Comparison of ENCODE assay signal across 11 mouse cellular contexts in genomic region chr11:96644969-96645368, GRCm38 (mm10).
DNase-seq lines count a peak whose midpoint lies in the region; ATAC-seq lines count a peak whose summit lies in the region.
"Had no signal": no experiment of that assay in that cellular context is flagged by ENCODE, and none has a peak within 500 bp of the region (broad histone marks: within the 10 kb centered on the region; RNA-seq: fewer than 3 reads in every experiment).

No protein-coding gene starts in this region.

- 0 out of 2 replicates have a peak overlapping the region, but pooled peaks have one; percentile 2 for H3K27ac ChIP-seq in heart, embryonic 13.5 days (replicated peaks)
- H3K27ac ChIP-seq in heart, embryonic 12.5 days (ENCODE audit: poor library complexity, severe bottlenecking): no peak overlapping the region
- peak overlapping the region; percentile 25; the same call in 1 of the 2 replicates for H3K27ac ChIP-seq in embryonic facial prominence, embryonic 10.5 days (replicated peaks)
- 0 out of 2 replicates have a peak overlapping the region, but pooled peaks have one; percentile 8 for H3K27ac ChIP-seq in intestine, embryonic 15.5 days
- peak overlapping the region; percentile 53; the same call in 1 of the 2 replicates for H3K27ac ChIP-seq in liver, embryonic 11.5 days (ENCODE audit: low read depth, low read length)

- H3K4me2 ChIP-seq in heart, embryonic 13.5 days: no peak overlapping the region
- H3K4me2 ChIP-seq in heart, embryonic 12.5 days: no peak overlapping the region
- H3K4me2 ChIP-seq in intestine, embryonic 15.5 days (replicated peaks): no peak overlapping the region
- H3K4me2 ChIP-seq in liver, embryonic 11.5 days: no peak overlapping the region
- H3K4me2 ChIP-seq: liver, embryonic 13.5 days; midbrain, embryonic 12.5 days had no signal

- no peaks in the 10 kb centered on the region for H3K36me3 ChIP-seq in heart, embryonic 13.5 days
- H3K36me3 ChIP-seq in heart, embryonic 12.5 days: no peaks in the 10 kb centered on the region
- H3K36me3 ChIP-seq in embryonic facial prominence, embryonic 10.5 days (replicated peaks): no peaks in the 10 kb centered on the region
- H3K36me3 ChIP-seq in intestine, embryonic 15.5 days: no peaks in the 10 kb centered on the region
- H3K36me3 ChIP-seq in liver, embryonic 11.5 days (ENCODE audit: control insufficient read depth, insufficient read depth, low read length): no peaks in the 10 kb centered on the region
- H3K36me3 ChIP-seq: liver, embryonic 13.5 days; midbrain, embryonic 12.5 days had no signal

- DNase-seq in embryonic facial prominence, embryonic 10.5 days (ENCODE audit: low spot score): no peak
- DNase-seq in liver, embryonic 11.5 days (ENCODE audit: low spot score): no peak
- DNase-seq in c-Kit-positive CD71-positive TER-119-positive erythroid progenitor cells, embryonic 14.5 days (ENCODE audit: low spot score): no peak
- no peak for DNase-seq in cerebellum, postnatal 25 days
- DNase-seq in lung, adult 18-20 months: no peak
- DNase-seq: liver, embryonic 13.5 days had no signal

- H3K4me3 ChIP-seq in heart, embryonic 13.5 days: no peak overlapping the region
- no peak overlapping the region for H3K4me3 ChIP-seq in heart, embryonic 12.5 days
- no peak overlapping the region for H3K4me3 ChIP-seq in embryonic facial prominence, embryonic 10.5 days
- no peak overlapping the region for H3K4me3 ChIP-seq in intestine, embryonic 15.5 days (replicated peaks)
- H3K4me3 ChIP-seq in liver, embryonic 11.5 days (ENCODE audit: low read depth, low read length): no peak overlapping the region
- H3K4me3 ChIP-seq: liver, embryonic 13.5 days; midbrain, embryonic 12.5 days had no signal

- ATAC-seq in heart, embryonic 13.5 days (ENCODE audit: extremely low read depth, insufficient number of reproducible peaks, low FRiP score, low TSS enrichment): no peak
- ATAC-seq in heart, embryonic 12.5 days (ENCODE audit: insufficient number of reproducible peaks, low FRiP score): no peak
- no peak for ATAC-seq in intestine, embryonic 15.5 days
- no peak for ATAC-seq in liver, embryonic 11.5 days (replicated peaks; ENCODE audit: low FRiP score)
- ATAC-seq: CD4-positive, CD25-positive, alpha-beta regulatory T cell, adult 4 months had no signal

- H3K9ac ChIP-seq in heart, embryonic 13.5 days: no peak overlapping the region
- H3K9ac ChIP-seq in heart, embryonic 12.5 days: no peak overlapping the region
- H3K9ac ChIP-seq in intestine, embryonic 15.5 days: no peak overlapping the region
- H3K9ac ChIP-seq in liver, embryonic 11.5 days (ENCODE audit: low read depth, low read length): no peak overlapping the region
- H3K9ac ChIP-seq: liver, embryonic 13.5 days; midbrain, embryonic 12.5 days had no signal

- no peaks in the 10 kb centered on the region for H3K9me3 ChIP-seq in heart, embryonic 13.5 days
- no peaks in the 10 kb centered on the region for H3K9me3 ChIP-seq in heart, embryonic 12.5 days (replicated peaks)
- H3K9me3 ChIP-seq in embryonic facial prominence, embryonic 10.5 days: no peaks in the 10 kb centered on the region
- no peaks in the 10 kb centered on the region for H3K9me3 ChIP-seq in intestine, embryonic 15.5 days
- H3K9me3 ChIP-seq in liver, embryonic 11.5 days (ENCODE audit: control insufficient read depth, low read length): no peaks in the 10 kb centered on the region
- H3K9me3 ChIP-seq: liver, embryonic 13.5 days; midbrain, embryonic 12.5 days had no signal

- peaks cover 14% of the 10 kb centered on the region; the same call in 1 of the 2 replicates for H3K27me3 ChIP-seq in heart, embryonic 13.5 days (replicated peaks)
- peaks cover 4% of the 10 kb centered on the region; the same call in 1 of the 2 replicates for H3K27me3 ChIP-seq in heart, embryonic 12.5 days (replicated peaks)
- H3K27me3 ChIP-seq in embryonic facial prominence, embryonic 10.5 days (replicated peaks; ENCODE audit: low read depth, poor library complexity, severe bottlenecking): no peaks in the 10 kb centered on the region; the same call in 1 of the 2 replicates
- no peaks in the 10 kb centered on the region for H3K27me3 ChIP-seq in intestine, embryonic 15.5 days (replicated peaks)
- H3K27me3 ChIP-seq in liver, embryonic 11.5 days (replicated peaks; ENCODE audit: control insufficient read depth, insufficient read depth, low read length): no peaks in the 10 kb centered on the region
- H3K27me3 ChIP-seq: liver, embryonic 13.5 days; midbrain, embryonic 12.5 days had no signal

- H3K4me1 ChIP-seq in heart, embryonic 13.5 days: peaks cover 18% of the 10 kb centered on the region
- H3K4me1 ChIP-seq in heart, embryonic 12.5 days (replicated peaks): peaks cover 13% of the 10 kb centered on the region
- peaks cover 45% of the 10 kb centered on the region for H3K4me1 ChIP-seq in embryonic facial prominence, embryonic 10.5 days
- peaks cover 13% of the 10 kb centered on the region; the same call in 1 of the 2 replicates for H3K4me1 ChIP-seq in intestine, embryonic 15.5 days (replicated peaks)
- peaks cover 3% of the 10 kb centered on the region; the same call in 1 of the 2 replicates for H3K4me1 ChIP-seq in liver, embryonic 11.5 days (replicated peaks; ENCODE audit: control insufficient read depth, insufficient read depth, low read length)

- WGBS in heart, embryonic 13.5 days: 47% methylated on average over 7 of the region's 7 CpGs
- 58% methylated on average over 7 of the region's 7 CpGs for WGBS in heart, embryonic 12.5 days
- WGBS in embryonic facial prominence, embryonic 10.5 days: 60% methylated on average over 7 of the region's 7 CpGs
- 60% methylated on average over 7 of the region's 7 CpGs for WGBS in intestine, embryonic 15.5 days
- 40% methylated on average over 7 of the region's 7 CpGs for WGBS in liver, embryonic 11.5 days
